Mouse (Mus musculus): Measurements from ENCODE around the gene Zfp472. TPM values are rescaled to one million over a fixed set of nuclear protein-coding genes. Genes with fewer than 3 reads are reported as not detected.
"Not testable (repeated sequence)": the region's sequence is repeated elsewhere in the genome, so short reads cannot be mapped to it uniquely, and the experiment has no call there.

Gene Zfp472
- total RNA-seq, 2 experiments from 2014 or later: 14.0 to 20.0 TPM

GRCm38 (mm10) chr17:32998492-32998891 lies 32.9 kb downstream of the Zfp472 start:
- no peak for ATAC-seq (ENCODE audit: poor library complexity, severe bottlenecking)

- ATAC-seq (ENCODE audit: poor library complexity, severe bottlenecking): no peak
These were observed 42.7 kb downstream of the Zfp472 start for GRCm38 (mm10) chr17:33008337-33008736.

- not testable (repeated sequence) for ATAC-seq (ENCODE audit: poor library complexity, severe bottlenecking)
These were observed 54.8 kb downstream of the Zfp472 start for GRCm38 (mm10) chr17:33020434-33020833.

Other genes with a start within 250 kb of the Zfp472 start
- gene Zfp871, start 177.5 kb upstream of the Zfp472 start, total RNA-seq (2015): 45.8 and 49.6 TPM in 2 replicates
- 26.5 and 29.9 TPM in 2 replicates for gene Zfp871, start 177.5 kb upstream of the Zfp472 start, total RNA-seq (2017)
- not detected in 2 replicates for gene Zfp811, start 155.9 kb upstream of the Zfp472 start, total RNA-seq (2015)
- gene Zfp811, start 155.9 kb upstream of the Zfp472 start, total RNA-seq (2017): 0.18 TPM in 1 of 2 replicates, not detected in the other
- gene Zfp799, start 135.6 kb upstream of the Zfp472 start, total RNA-seq (2015): 2.4 and 3.2 TPM in 2 replicates
- gene Zfp799, start 135.6 kb upstream of the Zfp472 start, total RNA-seq (2017): 2.6 and 3.3 TPM in 2 replicates
- 2.4 and 3.4 TPM in 2 replicates for gene Zfp870, start 74.2 kb upstream of the Zfp472 start, total RNA-seq (2015)
- 2.1 and 2.9 TPM in 2 replicates for gene Zfp870, start 74.2 kb upstream of the Zfp472 start, total RNA-seq (2017)
- gene Cyp4f14, start 48.5 kb upstream of the Zfp472 start, total RNA-seq (2015): not detected in 2 replicates
- not detected in 2 replicates for gene Cyp4f14, start 48.5 kb upstream of the Zfp472 start, total RNA-seq (2017)
- 19.0 and 20.2 TPM in 2 replicates for gene Cyp4f13, start 18.4 kb upstream of the Zfp472 start, total RNA-seq (2015)
- gene Cyp4f13, start 18.4 kb upstream of the Zfp472 start, total RNA-seq (2017): 9.2 and 11.7 TPM in 2 replicates
- gene Zfp952, start 27.3 kb downstream of the Zfp472 start, total RNA-seq (2015): 5.2 and 7.2 TPM in 2 replicates
- gene Zfp952, start 27.3 kb downstream of the Zfp472 start, total RNA-seq (2017): 6.4 and 8.2 TPM in 2 replicates
- 3.8 and 4.0 TPM in 2 replicates for gene Zfp763, start 67.6 kb downstream of the Zfp472 start, total RNA-seq (2015)
- gene Zfp763, start 67.6 kb downstream of the Zfp472 start, total RNA-seq (2017): 3.0 and 3.6 TPM in 2 replicates
- gene 4921501E09Rik, start 102.2 kb downstream of the Zfp472 start, total RNA-seq (2015): not detected in 2 replicates
- not detected in 2 replicates for gene 4921501E09Rik, start 102.2 kb downstream of the Zfp472 start, total RNA-seq (2017)
- 3.8 and 4.0 TPM in 2 replicates for gene Zfp563, start 123.5 kb downstream of the Zfp472 start, total RNA-seq (2015)
- gene Zfp563, start 123.5 kb downstream of the Zfp472 start, total RNA-seq (2017): 2.8 and 2.9 TPM in 2 replicates
- not detected in 2 replicates for gene Morc2b, start 173.9 kb downstream of the Zfp472 start, total RNA-seq (2015)
- gene Morc2b, start 173.9 kb downstream of the Zfp472 start, total RNA-seq (2017): not detected in 2 replicates
- not detected in 2 replicates for gene Olfr55, start 202.6 kb downstream of the Zfp472 start, total RNA-seq (2015)
- not detected in 2 replicates for gene Olfr55, start 202.6 kb downstream of the Zfp472 start, total RNA-seq (2017)
- gene Olfr239, start 225.5 kb downstream of the Zfp472 start, total RNA-seq (2015): not detected in 2 replicates
- gene Olfr239, start 225.5 kb downstream of the Zfp472 start, total RNA-seq (2017): not detected in 2 replicates

All from megakaryocyte, adult 5-6 weeks (primary cell).